Mouse (Mus musculus) frontal cortex, postnatal 14 days (tissue): Measurements from ENCODE around the gene Tns4.

Source experiments
- DNase-seq, 2 experiments: peaks; one replicate each; pipeline ENCODE4 v3.0.0; 2022; ENCODE audit warnings: low spot score in 2 of 2

The Tns4 gene

GRCm38 (mm10) chr11:99091666-99092065 is 2.6 kb upstream of the Tns4 start:
- DNase-seq, result no peak

DNA sequence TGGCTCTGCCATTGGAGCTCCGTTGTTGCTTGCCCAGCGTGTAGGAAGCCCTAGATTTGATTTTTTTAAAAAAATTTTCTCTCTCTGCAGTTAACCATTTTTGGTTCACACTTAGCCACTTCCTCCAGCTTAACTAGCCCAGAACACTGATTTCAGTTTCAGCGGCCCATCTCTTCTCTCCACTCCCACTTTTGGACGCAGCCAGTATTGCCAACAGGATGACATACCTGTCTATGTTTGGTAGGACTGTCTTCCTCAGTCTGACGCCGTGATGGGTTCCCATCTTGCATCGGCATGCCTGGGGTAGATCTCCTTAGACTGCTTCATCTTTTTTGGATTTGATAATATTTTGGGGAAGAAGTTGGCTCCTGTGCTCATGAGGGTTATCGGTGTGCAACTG is 1.3 kb upstream of the Tns4 start:
- DNase-seq, result no peak

- DNase-seq, result no peak
Observed at GRCm38 (mm10) chr11:99088486-99088885, 620 bp downstream of the Tns4 start.

- no peak for DNase-seq
Observed at GRCm38 (mm10) chr11:99084366-99084765, 4.7 kb downstream of the Tns4 start.

- DNase-seq, result no peak
Observed at GRCm38 (mm10) chr11:99083516-99083915, 5.6 kb downstream of the Tns4 start.

DNA sequence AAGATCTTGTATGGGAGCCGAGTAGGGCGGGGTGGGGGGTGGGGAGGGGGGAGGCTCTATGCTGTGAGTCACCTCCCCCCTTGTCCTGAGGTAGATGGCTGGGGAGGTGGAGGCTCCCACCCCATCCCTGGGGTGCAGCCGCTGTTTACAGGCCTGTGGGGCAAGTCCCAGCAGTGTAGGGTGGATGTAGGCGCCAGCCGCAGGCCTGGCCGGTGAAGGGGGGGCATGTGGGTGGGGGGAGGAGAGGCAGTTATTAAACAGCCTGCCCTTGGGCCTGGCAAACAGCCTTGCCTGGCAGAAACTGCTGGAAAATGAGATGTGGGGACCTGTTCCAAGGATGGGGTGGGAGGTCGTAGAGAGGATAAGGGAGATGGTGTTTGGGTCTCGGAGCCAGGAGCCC is 7.0 kb downstream of the Tns4 start:
- no peak for DNase-seq

DNA sequence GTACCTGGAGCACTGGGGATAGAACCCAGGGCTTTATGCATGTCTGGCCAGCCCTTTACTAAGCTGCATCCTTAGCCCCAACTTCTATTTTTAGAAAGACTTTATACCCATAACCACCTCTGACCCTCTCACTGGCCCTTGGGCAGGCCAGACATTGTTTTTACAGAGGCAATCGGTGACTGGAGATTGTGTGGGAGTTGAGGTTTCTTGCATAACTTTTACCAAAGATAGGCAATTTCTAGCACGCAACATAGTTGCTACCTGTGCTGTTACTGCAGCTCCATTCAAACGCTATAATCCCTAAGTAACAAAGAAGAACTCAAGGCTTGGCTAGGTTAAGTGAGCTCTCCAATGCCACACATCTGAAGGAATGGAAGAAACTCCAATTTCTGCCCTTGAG is 7.5 kb downstream of the Tns4 start:
- DNase-seq, result no peak

- no peak for DNase-seq
Observed at GRCm38 (mm10) chr11:99080902-99081543, 8.1 kb downstream of the Tns4 start.

DNA sequence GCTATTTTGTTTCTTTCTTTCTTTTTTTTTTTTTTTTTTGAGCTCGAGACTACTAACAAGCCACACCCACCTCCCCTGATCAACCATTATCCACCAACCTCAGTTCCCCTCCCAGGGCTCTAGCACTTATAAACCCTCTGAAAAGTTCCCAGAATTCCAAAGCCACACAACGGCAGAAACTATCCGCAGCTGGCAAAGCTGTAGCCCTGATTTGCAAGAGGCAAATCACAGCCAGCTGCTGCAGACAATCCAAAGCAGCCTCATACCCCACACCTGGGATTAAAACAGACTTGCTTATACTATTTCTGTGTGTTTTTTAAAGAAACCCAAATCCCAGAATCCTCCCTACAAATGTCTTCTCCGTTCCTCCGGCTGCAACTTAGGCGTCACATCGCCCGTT is 11.2 kb downstream of the Tns4 start:
- no peak for DNase-seq

DNA sequence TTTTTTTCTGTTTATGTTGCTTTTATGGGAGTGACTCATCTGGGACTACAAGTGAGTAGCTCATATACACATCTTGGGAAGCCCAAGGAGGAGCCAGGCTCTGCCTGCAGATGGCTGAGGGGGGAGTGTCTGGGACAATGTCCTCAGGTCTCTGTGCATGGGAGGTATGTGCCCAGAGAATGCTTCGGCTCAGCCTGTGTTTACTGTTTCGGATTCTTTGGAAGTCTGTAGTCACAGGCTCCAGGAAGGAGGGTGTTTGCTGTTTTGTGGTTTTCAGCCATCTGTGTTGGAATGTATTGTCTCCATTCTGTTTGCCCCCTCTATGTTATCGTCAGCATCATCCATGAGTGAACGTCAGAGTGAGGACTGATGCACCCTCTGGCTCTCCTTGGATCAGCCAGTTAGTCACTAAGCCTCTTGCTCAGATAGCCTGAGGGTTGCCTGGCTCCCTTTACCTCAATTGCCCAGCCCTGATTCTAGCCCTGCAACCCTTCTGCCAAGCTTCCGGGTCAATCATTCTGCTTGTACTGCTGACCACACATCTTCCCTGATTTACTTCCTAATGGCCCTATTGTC is 12.3 kb downstream of the Tns4 start:
- no peak for DNase-seq

GRCm38 (mm10) chr11:99073781-99074180 is 15.3 kb downstream of the Tns4 start:
- DNase-seq, result no peak

- DNase-seq, result no peak
Observed at GRCm38 (mm10) chr11:99071866-99072265, 17.2 kb downstream of the Tns4 start.

- no peak for DNase-seq
Observed at GRCm38 (mm10) chr11:99068455-99068854, 20.7 kb downstream of the Tns4 start.

DNA sequence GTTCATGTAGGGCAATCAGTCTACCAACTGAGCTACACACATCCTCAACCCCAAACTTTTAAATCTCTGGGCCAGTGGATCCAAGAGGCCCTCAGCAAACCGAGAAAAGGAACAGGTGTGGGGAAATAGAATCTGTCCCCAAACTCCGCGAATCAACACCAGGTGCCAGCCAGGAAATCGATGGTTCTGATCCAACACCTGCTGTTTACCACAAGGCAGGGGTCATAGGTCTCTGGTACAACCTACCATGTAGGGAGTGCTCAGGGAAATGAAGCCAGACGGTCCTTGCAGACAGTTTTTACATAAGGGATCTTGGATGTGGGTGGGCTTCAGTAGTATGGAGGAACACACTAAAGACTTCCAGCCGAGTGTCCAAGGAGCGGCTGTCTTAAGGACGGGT is 21.5 kb downstream of the Tns4 start:
- no peak for DNase-seq

- peak; percentile 58 to 77 for DNase-seq
Observed at GRCm38 (mm10) chr11:99065979-99066378, 23.1 kb downstream of the Tns4 start.

DNA sequence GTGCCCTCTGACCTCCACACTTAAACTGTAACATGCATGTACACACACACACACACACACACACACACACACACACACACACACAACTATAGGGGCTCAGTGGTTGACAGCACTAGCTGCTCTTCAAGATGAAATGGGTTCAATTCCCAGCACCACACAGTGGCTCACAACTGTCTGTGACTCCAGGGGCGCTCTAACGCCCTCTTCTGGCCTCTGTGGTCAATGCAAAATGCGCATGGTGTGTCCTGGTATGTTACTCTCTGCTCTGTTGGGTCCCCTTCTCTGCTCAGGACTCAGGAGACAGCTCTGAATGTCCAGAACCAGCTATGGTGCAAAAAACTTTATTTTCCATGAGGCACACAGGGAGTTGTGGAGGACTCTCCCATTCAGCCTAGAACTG is 23.8 kb downstream of the Tns4 start:
- DNase-seq, result no peak

GRCm38 (mm10) chr11:99063406-99064131 is 25.5 kb downstream of the Tns4 start:
- no peak for DNase-seq

- no peak for DNase-seq
Observed at GRCm38 (mm10) chr11:99062661-99063060, 26.4 kb downstream of the Tns4 start.

DNA sequence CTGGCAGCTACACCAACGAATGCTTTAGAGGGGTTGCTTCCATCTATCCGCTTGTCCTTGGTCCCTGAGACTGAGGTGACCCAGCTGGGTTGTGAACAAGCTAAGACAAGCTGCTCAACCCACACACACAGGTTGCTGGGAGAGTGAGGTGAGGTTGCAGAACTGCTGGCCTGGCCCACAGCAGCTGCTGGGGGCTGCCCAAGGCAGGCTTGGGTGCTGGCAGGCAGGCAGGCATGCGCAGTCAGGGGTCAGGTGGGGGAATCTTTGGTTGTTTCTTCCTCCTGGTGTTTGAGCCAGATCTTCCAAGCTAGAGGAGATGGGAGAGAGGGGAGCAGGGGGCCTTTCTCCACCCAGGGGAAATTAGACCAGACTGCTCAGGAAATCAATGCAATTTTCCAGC is 28.7 kb downstream of the Tns4 start:
- no peak for DNase-seq

- no peak for DNase-seq
Observed at GRCm38 (mm10) chr11:99055571-99056452, 33.3 kb downstream of the Tns4 start.

DNA sequence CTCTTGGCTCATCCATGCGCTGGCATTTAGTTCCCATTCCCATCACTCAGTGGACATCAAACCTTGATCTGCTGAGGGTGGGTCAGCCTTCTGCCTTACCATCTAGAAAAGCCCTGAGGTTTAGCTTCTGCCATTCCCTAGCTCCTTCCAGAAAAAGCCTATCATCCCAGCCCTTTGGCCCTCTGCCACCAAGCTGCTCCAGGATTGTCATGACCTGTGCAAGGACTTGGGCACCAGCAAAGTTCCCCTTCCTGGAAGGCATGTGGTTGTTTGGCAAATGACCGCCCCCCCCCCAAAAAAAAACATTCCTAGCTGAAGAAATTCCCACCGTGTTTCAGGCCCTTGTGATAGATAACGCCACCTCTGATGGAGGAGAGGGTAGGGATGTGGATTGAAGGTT is 34.0 kb downstream of the Tns4 start:
- no peak for DNase-seq

- DNase-seq, result no peak
Observed at GRCm38 (mm10) chr11:99047643-99048042, 41.5 kb downstream of the Tns4 start.
